Mouse (Mus musculus) gastrocnemius, postnatal 4 days (tissue): ENCODE measurements around the gene Selenom. TPM values are rescaled to one million over a fixed set of nuclear protein-coding genes. Genes with fewer than 3 reads are reported as not detected.
A peak's percentile ranks its signal among the peaks of the same experiment; 100 is the strongest.

Experiments used
- DNase-seq, 2 experiments: peaks; one replicate each; pipeline ENCODE4 v3.0.0; 2021 to 2022; ENCODE audit warnings: low spot score in 2 of 2, mixed read lengths in 2 of 2
- total RNA-seq, 2 experiments: library from RNA; stranded (reverse); gene quantifications; 2 replicates each; pipeline ENCODE4 v1.2.3; 2021

Selenom gene
- total RNA-seq, 2 experiments from 2014 or later = 85.5 to 88.7 TPM

DNA sequence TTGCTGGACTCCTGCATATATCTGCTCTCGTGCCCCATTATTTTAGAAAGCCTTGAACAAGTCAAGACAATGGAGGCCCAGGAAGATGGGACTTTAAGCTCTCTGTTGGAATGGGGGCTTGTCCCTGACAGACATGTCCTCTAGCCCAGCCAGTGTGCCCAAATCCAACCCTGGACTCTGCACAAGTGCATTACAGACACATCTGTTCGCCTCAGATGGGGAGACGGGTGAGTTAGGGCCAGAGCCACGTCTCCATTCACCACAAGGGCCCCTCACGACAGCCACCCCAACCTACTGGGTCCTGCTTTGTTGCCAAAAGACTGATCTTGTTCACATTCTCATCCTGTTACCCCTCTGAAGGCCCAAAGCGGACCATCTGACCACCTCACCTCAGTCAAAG lies 13.7 kb downstream of the Selenom start:
- peak in 1 of 2 experiments; percentile 11 for DNase-seq

DNA sequence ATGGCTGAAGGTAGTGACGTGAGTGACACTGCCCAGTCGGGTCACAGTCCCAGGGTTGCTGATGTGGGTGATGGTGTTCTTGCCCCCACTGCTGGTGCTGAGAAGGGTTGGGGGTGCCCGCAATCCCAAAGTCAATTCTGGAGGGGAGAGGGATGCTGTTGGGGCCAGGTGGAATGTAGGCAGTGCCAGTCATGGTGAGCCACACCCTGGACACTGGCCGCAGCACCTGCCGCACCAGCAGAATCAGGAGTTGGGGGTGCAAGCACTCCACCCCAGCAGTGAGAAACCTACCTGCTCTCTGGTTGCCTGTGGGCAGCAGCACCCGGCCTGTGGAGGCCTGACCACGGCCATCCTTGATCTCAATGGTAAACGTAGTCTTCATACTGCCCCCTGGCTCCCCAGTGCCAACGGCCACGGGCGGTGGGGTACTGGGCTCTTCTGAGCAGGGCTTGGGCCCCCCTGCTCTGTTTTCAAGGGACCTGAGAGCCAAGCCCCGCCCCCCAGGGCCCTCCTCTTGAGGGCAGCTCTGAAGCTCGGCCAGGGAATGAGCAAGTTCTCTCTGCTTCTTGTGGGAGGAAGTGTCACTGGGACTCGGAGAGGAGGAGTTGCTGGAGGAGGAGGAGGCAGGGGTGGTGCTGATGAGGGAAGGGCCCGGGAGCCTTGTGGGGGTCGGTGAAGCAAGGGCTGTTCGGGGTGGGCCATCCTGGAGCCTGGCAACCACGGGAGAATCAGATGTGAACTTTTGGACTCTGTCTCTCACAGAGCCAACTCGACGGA lies 15.2 kb downstream of the Selenom start:
- DNase-seq = no peak

DNA sequence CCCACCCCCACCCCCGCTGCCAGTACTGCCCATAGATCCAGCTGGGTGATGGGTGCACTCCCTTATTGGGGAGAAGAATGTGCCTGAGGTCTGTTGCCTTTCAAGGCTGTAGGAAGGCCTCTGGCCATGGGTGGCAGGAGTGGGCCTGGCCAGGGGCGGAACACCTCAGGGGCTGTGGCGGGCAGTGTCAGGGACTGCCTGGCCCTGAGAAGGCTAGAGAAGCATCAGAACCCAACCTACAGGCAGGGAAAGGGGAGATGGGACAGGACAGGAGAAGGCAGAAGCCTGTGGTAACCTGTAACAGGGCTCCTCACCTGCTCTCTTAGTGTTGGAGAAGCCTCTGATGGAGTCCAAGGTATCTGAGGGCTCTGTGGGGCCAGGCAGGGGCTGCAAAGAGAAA lies 16.2 kb downstream of the Selenom start:
- DNase-seq = no peak

DNA sequence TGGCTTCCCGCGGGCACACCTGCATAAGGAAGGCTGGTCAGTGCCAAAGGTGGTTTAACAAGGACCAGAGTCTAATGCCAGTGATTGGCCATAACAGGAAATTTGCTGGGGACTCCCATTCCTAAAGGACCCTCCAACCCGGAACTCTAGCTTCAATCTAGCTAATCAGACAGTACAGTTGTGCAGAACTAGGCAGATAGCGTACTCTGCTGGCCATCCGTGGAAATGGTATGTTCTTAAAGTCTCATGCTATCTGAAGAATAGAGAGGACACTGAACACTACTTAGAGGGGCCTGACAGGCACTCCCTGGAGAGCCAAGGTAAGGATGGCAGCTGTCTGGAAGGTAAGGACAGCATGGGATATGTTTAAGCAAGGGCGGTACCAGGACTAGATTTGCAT lies 17.1 kb downstream of the Selenom start:
- DNase-seq = peak in 1 of 2 experiments; percentile 6

DNA sequence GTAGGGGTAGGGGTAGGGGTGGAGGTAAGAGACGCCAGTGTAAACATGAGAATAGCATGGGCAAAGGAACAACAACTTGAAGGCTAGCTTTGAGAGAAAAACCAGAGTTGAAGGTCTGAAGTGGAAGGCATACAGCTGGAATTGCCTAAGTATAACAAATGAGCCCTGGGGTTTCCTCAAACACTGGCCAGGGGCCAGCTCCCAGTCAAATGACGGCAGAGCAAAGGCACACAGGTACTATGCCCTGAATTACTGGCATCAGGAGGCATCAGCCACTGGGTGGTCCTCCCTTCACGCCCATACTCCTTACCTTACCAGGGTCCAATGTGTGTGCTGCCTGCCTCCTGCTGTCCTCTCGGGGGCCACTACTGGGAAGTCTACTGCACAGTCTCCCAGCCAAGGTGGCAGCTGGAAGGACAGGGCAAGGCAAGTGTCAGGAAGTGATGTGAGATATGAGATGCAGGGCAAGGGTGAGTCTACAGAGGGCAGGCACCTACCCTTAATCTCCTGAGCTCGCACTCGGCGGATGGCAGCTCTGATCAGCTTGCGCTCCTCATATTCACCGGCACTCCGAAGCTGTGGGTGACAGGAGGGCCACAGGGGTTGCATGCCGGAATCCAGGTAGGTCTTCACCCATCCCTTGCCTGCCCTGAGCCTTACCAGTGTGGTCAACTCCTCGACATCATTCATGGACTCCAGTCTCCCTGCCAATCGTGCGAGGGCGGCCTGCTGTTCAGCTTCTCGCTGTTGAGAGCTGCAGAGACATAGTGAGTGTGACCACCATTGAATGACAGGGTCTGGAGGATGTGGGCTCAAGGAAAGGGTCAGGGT lies 17.8 kb downstream of the Selenom start:
- no peak for DNase-seq

DNA sequence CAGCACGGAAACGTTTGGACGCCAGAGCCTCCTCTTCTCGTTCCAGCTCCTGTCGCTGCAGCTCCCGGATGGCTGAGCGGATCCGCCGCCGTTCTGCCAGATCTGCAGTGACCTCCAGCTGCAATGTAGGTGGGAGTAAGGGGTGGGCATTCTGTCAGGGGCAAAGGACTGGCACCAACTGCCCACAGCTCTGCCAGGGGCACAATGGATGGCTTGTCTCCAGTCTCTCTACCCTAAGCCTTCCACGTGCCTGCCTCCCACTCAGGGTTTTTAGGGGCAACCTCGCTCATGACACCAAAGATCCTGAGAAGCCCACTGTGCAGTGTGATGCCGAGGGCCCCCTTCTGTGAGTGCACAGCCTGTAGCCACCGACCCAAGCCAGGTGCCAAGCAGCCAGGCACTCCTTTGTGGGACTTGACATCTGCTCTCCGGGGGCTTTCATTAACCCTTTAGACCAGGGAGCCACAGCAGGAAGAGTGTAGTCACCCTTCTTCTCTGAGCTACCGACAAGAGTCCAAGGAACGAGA lies 19.0 kb downstream of the Selenom start:
- no peak for DNase-seq

DNA sequence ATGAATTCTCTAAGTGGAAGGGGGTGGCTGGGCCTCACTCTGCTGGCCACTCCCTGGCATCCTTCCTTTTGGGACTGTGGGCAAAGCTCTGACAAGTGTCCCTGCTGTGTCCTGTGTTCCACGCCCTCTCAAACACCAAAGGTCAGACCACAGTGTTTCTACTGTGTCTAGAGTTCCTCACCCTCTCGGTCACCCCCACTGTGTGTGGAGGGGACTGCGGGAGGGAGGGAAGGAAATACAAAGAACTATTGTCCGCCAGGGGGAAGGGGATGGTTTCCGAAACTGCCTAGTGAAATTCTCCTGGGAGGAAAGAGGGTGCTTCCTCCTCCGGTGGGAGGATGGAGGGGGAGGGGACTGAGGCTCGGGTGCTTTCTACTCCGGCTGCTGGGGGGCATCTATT lies 20.5 kb downstream of the Selenom start:
- no peak for DNase-seq

DNA sequence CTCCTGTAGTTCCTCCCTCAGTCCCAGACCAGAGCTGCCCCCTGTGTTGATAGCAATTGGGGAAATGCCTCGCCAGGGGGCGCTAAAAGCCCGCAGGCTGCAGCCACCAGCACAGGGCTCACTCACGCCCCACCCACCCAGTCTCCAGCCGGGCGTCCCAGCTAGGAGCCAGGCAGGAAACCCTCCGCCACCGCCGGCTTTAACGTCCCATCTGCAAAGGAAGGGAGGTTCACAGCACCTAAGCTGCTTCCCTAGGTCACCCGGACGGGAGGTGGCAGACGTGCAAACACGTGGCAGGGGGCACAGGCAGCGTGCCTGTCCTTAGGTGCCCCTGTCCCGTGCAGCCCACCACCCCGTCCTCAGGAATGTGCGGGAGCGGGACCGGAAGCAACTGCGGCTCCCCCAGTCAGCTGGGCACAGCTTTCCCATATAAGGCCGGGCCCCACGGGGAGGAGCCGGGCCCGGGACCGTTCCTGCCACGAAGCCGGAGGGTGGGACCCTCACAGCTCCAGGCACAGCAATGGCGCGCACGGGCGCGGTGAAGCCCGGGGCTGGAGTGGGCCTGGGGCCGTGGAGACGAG lies 21.0 kb downstream of the Selenom start:
- peak; percentile 97 to 98 for DNase-seq

DNA sequence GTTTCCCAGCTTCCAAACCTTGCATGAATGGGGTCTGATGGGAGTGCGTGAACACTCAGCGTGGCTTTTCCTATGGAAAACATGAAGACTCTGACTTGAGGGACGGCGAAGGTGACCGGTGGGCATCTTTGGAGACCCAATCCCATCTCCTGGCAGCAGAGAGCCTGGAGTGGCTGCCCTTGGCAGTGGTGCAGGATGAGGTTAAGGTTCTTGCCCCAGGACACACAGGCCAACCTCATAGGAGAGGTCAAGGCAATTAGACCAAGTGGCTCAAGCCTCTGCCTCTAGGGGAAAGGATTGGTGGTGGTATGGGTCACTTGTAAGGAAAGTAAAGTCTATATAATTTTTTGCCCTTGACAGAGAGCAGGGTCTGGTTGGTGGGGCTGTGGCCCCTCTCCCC lies 21.6 kb downstream of the Selenom start:
- DNase-seq = no peak

DNA sequence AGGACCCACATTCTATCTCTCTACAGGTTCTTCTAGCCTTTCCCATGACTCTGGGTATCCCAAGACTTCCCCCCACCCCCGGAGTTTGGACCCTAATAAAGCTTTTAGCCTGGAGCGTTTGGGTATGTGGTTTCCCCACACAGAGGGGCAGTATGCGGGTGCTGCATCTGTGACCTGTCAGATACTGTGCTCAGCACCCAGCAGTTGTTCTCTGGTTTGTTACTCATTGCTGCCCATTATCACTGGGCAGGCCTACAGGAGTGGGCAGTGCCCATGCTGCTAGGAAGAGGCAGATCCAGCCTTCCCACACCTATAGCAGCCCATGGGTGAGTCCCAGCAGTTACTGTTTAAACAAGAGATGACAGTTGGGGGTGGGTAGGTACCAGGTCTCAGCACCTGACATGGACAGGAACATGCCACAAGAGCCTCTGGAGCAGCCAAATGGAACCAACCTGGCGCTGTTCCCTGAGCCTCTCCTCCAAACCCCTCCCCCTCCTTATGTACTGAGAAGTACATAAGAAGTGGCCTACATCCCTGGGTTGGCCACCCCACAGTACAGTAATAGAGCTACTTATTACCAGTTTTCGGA lies 22.4 kb downstream of the Selenom start:
- peak in 1 of 2 experiments; percentile 11 for DNase-seq

DNA sequence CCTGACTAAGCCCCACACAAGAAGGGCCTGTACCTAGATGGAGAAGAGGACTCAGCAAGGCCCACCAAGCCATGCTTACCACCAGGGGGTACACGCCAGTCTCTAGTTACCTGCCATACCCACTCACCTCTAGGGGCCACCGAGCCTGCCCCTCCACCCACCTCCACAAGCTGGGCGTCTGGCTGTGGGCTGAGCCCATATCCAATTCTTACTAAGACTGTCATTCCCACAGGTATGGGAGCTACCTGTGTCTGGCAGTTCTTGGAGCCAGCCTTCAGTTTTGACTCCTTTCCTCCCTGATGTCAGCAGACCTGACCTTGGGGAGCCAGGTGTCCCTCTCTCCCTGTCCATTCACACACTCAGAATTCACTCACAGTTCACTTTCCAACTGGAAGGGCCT lies 23.2 kb downstream of the Selenom start:
- no peak for DNase-seq

DNA sequence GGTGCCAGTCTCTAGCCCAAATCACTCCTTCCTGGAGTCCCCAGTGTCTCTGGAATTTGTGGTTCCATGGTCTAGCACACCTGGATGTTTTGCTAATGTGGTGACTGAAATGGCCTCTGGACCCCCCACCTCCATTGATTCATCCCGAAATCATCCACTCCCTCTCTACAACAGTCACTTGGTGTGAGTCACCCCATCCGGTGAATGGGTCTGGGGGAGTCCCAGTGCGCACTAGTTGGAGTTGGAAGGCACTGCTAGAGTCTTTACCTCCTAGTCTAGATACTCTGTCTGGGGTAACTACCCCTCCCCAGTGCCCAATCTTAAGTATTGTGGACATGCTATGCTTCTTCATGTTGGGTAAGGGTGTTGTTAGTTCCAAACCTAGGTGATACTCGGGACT lies 23.9 kb downstream of the Selenom start:
- no peak for DNase-seq

DNA sequence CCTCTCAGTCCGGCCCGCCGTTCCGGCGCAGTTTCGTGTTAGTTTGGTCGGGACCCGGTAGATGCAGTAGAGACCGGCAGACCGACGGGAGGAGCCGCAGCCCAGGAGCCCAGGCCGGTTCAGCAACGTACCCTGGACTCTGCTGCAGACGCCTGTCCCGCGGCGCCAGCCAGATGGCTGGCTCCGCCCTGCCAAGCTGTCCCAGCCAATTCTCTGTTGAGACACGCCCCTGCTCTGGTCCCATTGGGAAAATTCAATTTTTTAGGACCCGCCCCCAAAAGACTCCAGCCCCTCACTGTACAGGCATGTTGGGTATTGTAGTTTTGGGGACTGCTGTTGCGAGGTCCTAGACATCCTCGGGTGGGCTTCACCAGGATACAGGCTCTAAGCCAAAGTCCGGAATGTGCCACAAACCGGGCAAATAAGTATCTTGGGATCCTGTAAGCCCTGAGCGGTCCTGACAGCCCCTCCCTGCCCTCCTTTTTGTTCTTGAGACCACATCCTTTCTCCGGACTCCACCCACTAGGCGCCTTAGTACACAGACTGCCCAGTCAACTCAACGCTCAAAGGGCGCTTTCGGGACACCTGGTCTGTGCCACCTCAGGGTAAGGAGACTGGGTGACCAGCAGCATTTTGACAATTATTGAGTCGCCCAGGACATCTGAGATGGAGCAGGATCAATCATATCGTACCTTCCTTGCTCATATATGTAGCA lies 24.8 kb downstream of the Selenom start:
- DNase-seq = peak; percentile 76 to 89

DNA sequence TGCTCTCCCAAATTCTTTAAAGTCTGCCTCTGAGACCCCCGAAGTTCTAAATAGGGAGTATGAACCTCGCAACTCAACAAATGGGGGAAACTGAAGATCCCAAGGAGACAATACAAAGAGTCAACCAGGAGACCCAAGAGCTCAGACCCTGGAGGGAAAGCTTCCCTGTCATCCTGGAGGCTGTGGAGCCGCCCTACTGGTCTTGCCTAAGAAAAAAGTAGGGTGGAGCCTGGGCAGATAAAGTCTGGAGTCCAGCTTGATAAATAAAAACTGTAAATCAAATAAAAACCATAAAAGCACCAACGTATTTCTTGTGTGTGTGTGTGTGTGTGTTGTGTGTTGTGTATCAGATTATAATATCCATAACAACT lies 25.3 kb downstream of the Selenom start:
- no peak for DNase-seq

DNA sequence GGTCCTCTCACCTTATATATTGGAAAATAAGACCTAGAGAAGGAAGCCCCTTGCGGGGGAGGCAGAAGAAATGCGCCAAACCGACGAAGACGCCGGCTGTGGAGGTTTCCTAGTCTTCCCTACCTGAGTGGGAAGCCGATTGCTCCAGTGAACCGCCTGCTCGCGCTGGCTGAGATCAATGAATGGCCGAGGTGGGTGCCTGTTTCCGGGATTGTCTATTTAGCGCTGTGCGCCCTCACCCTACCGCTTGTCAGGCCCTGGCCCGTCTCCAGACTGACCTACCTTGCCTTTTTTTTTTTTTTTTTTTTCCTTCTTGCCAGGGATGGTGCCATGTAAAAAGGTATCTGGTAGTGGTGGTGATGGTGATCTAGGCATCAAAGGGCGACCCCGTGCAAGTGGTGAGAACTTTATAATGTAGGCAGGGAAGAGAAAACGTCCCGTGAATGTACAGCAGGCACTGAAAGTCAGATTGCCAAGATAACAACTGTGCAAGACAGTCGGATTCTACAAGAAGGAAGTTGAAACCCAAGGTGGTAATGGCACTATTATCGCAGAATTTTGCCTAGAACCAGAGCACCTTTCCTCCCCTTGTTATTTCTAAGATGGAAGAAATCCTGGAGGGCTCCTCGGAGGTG lies 26.1 kb downstream of the Selenom start, which contains the start of gene Smtn:
Gene Smtn, minus strand, starts transcription at position 162 of the 635 bp plus-strand sequence.
- DNase-seq = no peak

DNA sequence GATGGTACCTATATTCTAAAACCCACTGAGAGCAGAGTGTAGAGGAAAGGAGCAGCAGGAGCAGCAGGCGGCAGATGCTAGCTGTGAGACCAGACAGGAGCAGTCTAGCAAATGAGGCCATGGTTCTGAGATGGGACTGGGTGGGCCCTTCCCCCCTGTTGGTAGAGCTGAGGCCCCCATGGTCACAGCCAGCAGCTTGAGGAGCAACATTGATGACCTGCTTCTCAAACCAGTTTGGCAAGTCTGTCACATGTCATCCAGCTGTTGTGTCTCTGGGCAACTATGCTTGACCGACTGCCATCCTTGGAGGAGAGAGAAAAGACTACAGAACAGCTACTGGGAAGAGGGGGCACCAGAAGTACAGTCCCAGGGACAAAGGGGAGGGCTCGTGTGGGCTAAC lies 27.4 kb downstream of the Selenom start:
- DNase-seq = no peak

DNA sequence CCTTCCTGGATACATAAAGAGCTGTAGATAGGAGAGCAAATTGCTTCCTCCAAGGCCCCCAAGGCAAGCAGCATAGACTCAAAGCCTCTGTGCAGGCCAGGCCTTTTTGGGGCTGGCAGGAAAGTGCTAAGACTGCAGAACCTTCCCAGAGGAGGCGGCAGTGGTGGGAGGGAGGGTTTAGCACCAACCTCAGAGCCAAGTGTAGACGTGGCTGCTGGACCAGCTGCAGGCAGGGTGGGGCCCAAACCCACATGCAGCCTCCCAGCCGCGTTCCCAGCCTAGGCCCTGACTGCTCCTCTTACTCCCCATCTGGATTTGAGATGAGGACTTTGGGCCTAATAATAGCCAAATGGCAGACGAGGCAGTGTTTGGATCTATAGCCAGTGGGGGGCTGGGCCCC lies 28.5 kb downstream of the Selenom start:
- peak; percentile 73 to 87 for DNase-seq

DNA sequence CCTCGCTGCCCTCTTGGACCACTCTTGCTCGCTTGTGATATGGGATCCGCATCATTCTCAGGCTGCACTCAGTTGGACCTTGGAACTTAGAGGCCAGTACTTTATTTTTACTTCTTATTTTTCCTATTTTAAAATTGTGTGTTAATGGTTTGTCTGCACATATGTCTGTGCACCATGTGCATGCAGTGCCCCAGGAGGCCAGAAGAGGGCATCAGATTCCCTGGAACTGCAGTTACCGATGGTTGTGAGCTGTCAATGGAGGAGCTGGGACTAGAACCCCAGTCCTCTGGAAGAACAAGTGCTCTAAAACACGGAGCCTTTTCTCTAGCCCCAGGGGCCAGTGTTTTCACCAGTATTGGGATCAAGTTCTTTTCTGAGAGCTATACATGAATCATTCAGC lies 29.9 kb downstream of the Selenom start:
- no peak for DNase-seq

DNA sequence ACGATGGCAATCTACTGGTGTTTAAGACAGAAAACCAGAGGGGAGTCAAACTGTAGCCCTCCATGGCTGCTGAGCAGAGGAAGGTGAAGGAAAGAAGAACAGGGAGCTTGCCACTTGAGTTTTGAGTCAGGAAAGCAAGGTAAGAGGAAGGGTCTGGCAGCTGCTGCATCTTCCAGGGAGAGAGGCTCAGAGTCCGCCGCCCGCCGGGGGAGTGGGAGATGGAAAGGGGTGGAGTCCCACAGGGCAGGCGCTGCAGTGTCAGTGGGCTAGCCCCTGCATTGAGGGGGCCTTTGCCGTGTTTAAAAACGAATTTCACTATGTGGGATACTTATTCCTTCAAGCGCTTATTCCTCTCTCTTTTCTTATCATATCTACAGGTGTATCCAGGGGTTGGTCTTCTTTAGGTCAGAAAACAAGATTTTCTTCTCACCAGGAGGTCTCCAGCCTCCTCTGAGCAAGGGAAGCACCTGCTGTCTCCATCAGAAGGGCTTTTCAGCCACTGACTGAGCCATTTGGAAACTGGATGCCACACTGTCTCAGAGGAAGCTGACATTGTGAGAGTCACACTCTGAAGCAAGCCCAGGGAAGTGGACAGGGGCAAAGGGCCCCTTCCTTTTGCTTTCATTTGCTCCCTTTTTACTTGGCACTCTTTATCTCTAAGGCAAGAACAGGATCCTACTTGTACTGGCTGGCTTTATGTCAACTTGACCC lies 31.2 kb downstream of the Selenom start:
- DNase-seq = no peak

DNA sequence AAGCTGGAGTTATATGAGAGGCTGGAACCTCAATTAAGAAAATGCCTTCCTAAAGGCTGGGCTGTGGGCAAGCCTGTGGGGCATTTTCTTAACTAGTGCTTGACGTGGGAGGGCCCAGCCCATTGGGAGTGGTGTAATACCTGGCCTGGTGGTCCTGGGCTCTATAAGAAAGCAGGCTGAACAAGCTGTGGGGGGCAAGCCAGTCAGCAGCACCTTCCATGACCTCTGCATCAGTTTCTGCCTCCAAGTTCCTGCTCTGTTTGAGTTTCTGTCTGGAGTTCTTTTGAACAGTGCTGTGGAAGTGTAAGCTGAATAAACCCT lies 31.7 kb downstream of the Selenom start:
- DNase-seq = no peak
